Mouse (Mus musculus): Measurements from ENCODE around the gene Slc6a1.

- no peak for TF ChIP-seq MAX (IDR thresholded peaks at IDR 0.05; ENCODE audit: low read length)
- TF ChIP-seq KAT2A (IDR thresholded peaks at IDR 0.05; ENCODE audit: insufficient replicate concordance, low read length): no peak
- TF ChIP-seq MXI1 (IDR thresholded peaks at IDR 0.05; ENCODE audit: low read depth, low read length): no peak
- TF ChIP-seq JUN (IDR thresholded peaks at IDR 0.05; ENCODE audit: insufficient read depth, low read depth, low read length): no peak
- TF ChIP-seq CTCF (conservative IDR thresholded peaks at IDR 0.05 in 1 of 2, IDR thresholded peaks at IDR 0.05 in 1 of 2; ENCODE audit: low read depth in 2 of 2, low read length in 2 of 2): no peak
- TF ChIP-seq SIN3A (IDR thresholded peaks at IDR 0.05; ENCODE audit: low read length): no peak
- no peak for TF ChIP-seq EP300 (IDR thresholded peaks at IDR 0.05; ENCODE audit: low read length)
- TF ChIP-seq POLR2A (IDR thresholded peaks at IDR 0.05; ENCODE audit: low read depth, low read length): no peak
- no peak for TF ChIP-seq TBP (conservative IDR thresholded peaks at IDR 0.05; ENCODE audit: low read depth, low read length)
- TF ChIP-seq MAFK (IDR thresholded peaks at IDR 0.05; ENCODE audit: insufficient replicate concordance, low read length): no peak
- TF ChIP-seq HCFC1 (IDR thresholded peaks at IDR 0.05; ENCODE audit: low read depth, low read length): no peak
- TF ChIP-seq CHD2 (IDR thresholded peaks at IDR 0.05; ENCODE audit: low read length): no peak
- no peak for TF ChIP-seq UBTF (IDR thresholded peaks at IDR 0.05; ENCODE audit: low read depth, low read length)
Measured at GRCm38 (mm10) chr6:114320511-114320910, 38.1 kb downstream of the Slc6a1 start.
